Mouse (Mus musculus): Measurements from ENCODE around the gene Pkn1. TPM values are rescaled to one million over a fixed set of nuclear protein-coding genes. Genes with fewer than 3 reads are reported as not detected.

The Pkn1 gene
- total and polyA plus RNA-seq, 2 experiments from 2014 or later, result 14.2 to 44.2 TPM

- DNase-seq (ENCODE audit: low spot score) (peak; percentile 24), ATAC-seq (ENCODE audit: insufficient read depth, low read depth) (no peak)
- Histone ChIP-seq H3K4me2 (ENCODE audit: low read depth, low read length) (no peak overlapping the region), H3K9me3 (replicated peaks; ENCODE audit: control insufficient read depth, low read length) (no peaks in the 10 kb centered on the region), H3K27ac (ENCODE audit: low read depth) (no peak overlapping the region), H3K9ac (replicated peaks; ENCODE audit: low read depth, low read length) (no peak overlapping the region), H3K4me3 (ENCODE audit: low read depth, low read length) (no peak overlapping the region), H3K36me3 (replicated peaks; ENCODE audit: control insufficient read depth, insufficient read depth, low read length) (no peaks in the 10 kb centered on the region), H3K27me3 (ENCODE audit: control insufficient read depth, insufficient read depth, low read length) (no peaks in the 10 kb centered on the region), H3K4me1 (ENCODE audit: control insufficient read depth, insufficient read depth) (peaks cover 31% of the 10 kb centered on the region)
- 46% methylated on average over 9 of the region's 9 CpGs for WGBS
- TF ChIP-seq CTCF (IDR thresholded peaks at IDR 0.05; ENCODE audit: low read depth), result no peak
- TF ChIP-seq EP300 (IDR thresholded peaks at IDR 0.05; ENCODE audit: low read depth), result no peak
These were observed 1.6 kb upstream of the Pkn1 start for GRCm38 (mm10) chr8:83700423-83701085.

GRCm38 (mm10) chr8:83699566-83699965 lies 587 bp upstream of the Pkn1 start:
- no peaks in the 10 kb centered on the region for H3K27me3 ChIP-seq (ENCODE audit: control insufficient read depth, insufficient read depth, low read length)
- no peak for DNase-seq (ENCODE audit: low spot score)
- no peaks in the 10 kb centered on the region for H3K9me3 ChIP-seq (replicated peaks; ENCODE audit: control insufficient read depth, low read length)
- peak overlapping the region; percentile 90 for H3K9ac ChIP-seq (replicated peaks; ENCODE audit: low read depth, low read length)
- H3K4me1 ChIP-seq (ENCODE audit: control insufficient read depth, insufficient read depth), result peaks cover 31% of the 10 kb centered on the region
- H3K36me3 ChIP-seq (replicated peaks; ENCODE audit: control insufficient read depth, insufficient read depth, low read length), result no peaks in the 10 kb centered on the region
- peak overlapping the region; percentile 83 for H3K4me3 ChIP-seq (ENCODE audit: low read depth, low read length)
- no peak for ATAC-seq (ENCODE audit: insufficient read depth, low read depth)
- H3K4me2 ChIP-seq (ENCODE audit: low read depth, low read length), result peak overlapping the region; percentile 97
- peak overlapping the region; percentile 82 for H3K27ac ChIP-seq (ENCODE audit: low read depth)
- 44% methylated on average over 9 of the region's 9 CpGs for WGBS
- TF ChIP-seq EP300 (IDR thresholded peaks at IDR 0.05; ENCODE audit: low read depth) (no peak), CTCF (IDR thresholded peaks at IDR 0.05; ENCODE audit: low read depth) (no peak)

- ATAC-seq (ENCODE audit: insufficient read depth, low read depth) (no peak), DNase-seq (ENCODE audit: low spot score) (no peak)
- peak overlapping the region; percentile 83 for H3K4me3 ChIP-seq (ENCODE audit: low read depth, low read length)
- H3K4me2 ChIP-seq (ENCODE audit: low read depth, low read length), result peak overlapping the region; percentile 97
- no peaks in the 10 kb centered on the region for H3K9me3 ChIP-seq (replicated peaks; ENCODE audit: control insufficient read depth, low read length)
- no peak for TF ChIP-seq CTCF (IDR thresholded peaks at IDR 0.05; ENCODE audit: low read depth)
- TF ChIP-seq EP300 (IDR thresholded peaks at IDR 0.05; ENCODE audit: low read depth), result no peak
- no peaks in the 10 kb centered on the region for H3K36me3 ChIP-seq (replicated peaks; ENCODE audit: control insufficient read depth, insufficient read depth, low read length)
- peak overlapping the region; percentile 82 for H3K27ac ChIP-seq (ENCODE audit: low read depth)
- H3K4me1 ChIP-seq (ENCODE audit: control insufficient read depth, insufficient read depth), result peaks cover 31% of the 10 kb centered on the region
- H3K27me3 ChIP-seq (ENCODE audit: control insufficient read depth, insufficient read depth, low read length), result no peaks in the 10 kb centered on the region
- WGBS, result 5% methylated on average over 15 of the region's 15 CpGs
- H3K9ac ChIP-seq (replicated peaks; ENCODE audit: low read depth, low read length), result peak overlapping the region; percentile 90
These were observed 703 bp downstream of the Pkn1 start for GRCm38 (mm10) chr8:83698291-83698660.

- ATAC-seq (ENCODE audit: insufficient read depth, low read depth), result peak; percentile 22; the same call in 1 of the 2 replicates
- Histone ChIP-seq H3K27ac (ENCODE audit: low read depth) (peak overlapping the region; percentile 82), H3K36me3 (replicated peaks; ENCODE audit: control insufficient read depth, insufficient read depth, low read length) (peaks cover 4% of the 10 kb centered on the region), H3K27me3 (ENCODE audit: control insufficient read depth, insufficient read depth, low read length) (no peaks in the 10 kb centered on the region), H3K4me1 (ENCODE audit: control insufficient read depth, insufficient read depth) (peaks cover 31% of the 10 kb centered on the region), H3K4me2 (ENCODE audit: low read depth, low read length) (peak overlapping the region; percentile 97), H3K4me3 (ENCODE audit: low read depth, low read length) (peak overlapping the region; percentile 83), H3K9me3 (replicated peaks; ENCODE audit: control insufficient read depth, low read length) (no peaks in the 10 kb centered on the region), H3K9ac (replicated peaks; ENCODE audit: low read depth, low read length) (peak overlapping the region; percentile 90)
- TF ChIP-seq CTCF (IDR thresholded peaks at IDR 0.05; ENCODE audit: low read depth), result no peak
- no peak for TF ChIP-seq EP300 (IDR thresholded peaks at IDR 0.05; ENCODE audit: low read depth)
- WGBS, result 32% methylated on average over 19 of the region's 19 CpGs
- DNase-seq (ENCODE audit: low spot score), result peak; percentile 60
These were observed 1.4 kb downstream of the Pkn1 start for GRCm38 (mm10) chr8:83697374-83698220.

GRCm38 (mm10) chr8:83695351-83696106 lies 3.5 kb downstream of the Pkn1 start:
- Histone ChIP-seq H3K4me2 (ENCODE audit: low read depth, low read length) (no peak overlapping the region), H3K27me3 (ENCODE audit: control insufficient read depth, insufficient read depth, low read length) (no peaks in the 10 kb centered on the region), H3K36me3 (replicated peaks; ENCODE audit: control insufficient read depth, insufficient read depth, low read length) (peaks cover 25% of the 10 kb centered on the region), H3K27ac (ENCODE audit: low read depth) (no peak overlapping the region), H3K4me1 (ENCODE audit: control insufficient read depth, insufficient read depth) (peaks cover 31% of the 10 kb centered on the region), H3K9me3 (replicated peaks; ENCODE audit: control insufficient read depth, low read length) (no peaks in the 10 kb centered on the region), H3K9ac (replicated peaks; ENCODE audit: low read depth, low read length) (no peak overlapping the region), H3K4me3 (ENCODE audit: low read depth, low read length) (no peak overlapping the region)
- 69% methylated on average over 15 of the region's 17 CpGs for WGBS
- TF ChIP-seq EP300 (IDR thresholded peaks at IDR 0.05; ENCODE audit: low read depth), result no peak
- TF ChIP-seq CTCF (IDR thresholded peaks at IDR 0.05; ENCODE audit: low read depth), result no peak
- DNase-seq (ENCODE audit: low spot score) (no peak), ATAC-seq (ENCODE audit: insufficient read depth, low read depth) (no peak)
